Mouse (Mus musculus) gastrocnemius, postnatal 14 days (tissue): ENCODE results near the gene Sptbn4. TPM values are rescaled to one million over a fixed set of nuclear protein-coding genes. Genes with fewer than 3 reads are reported as not detected.

Experiments
- DNase-seq: peaks from one replicate; pipeline ENCODE4 v3.0.0; 2021; ENCODE audit warnings: mixed read lengths
- intact Hi-C: fragments of 180-260 bp; cut with DNase I; formaldehyde crosslinking; loops from one replicate; pipeline ENCODE4 v1.15.1; 2025; ENCODE audit warnings: low total_unique reads
- total RNA-seq, 2 experiments: library from RNA; stranded (reverse); gene quantifications; 2 replicates each; pipeline ENCODE4 v1.2.3; 2021

Gene Sptbn4
- total RNA-seq, 2 experiments from 2014 or later, result 0.04 to 0.06 TPM

GRCm38 (mm10) chr7:27361283-27361946 lies 86.1 kb downstream of the Sptbn4 start:
- peak; percentile 99 for DNase-seq
- intact Hi-C loops, result no loop called here

DNA sequence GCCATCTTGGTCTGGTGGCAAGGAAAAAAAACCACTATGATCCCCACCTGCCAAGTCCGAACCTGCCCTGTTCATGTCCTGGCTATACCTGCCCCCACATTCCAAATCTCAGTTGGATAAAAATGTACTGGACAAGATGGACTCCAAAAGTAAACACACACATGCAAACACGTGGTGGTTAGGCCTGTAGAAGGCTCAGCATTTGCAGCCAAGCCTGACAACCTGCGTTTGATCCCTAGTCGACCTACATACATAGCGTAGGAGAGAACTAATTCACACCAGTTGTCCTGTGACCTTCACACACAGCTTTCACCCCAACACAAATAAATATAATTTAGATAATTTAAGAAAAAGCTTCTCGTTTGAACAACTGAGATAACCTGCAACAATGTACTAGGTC lies 86.7 kb downstream of the Sptbn4 start:
- DNase-seq, result no peak
- intact Hi-C loops, result no loop called here

DNA sequence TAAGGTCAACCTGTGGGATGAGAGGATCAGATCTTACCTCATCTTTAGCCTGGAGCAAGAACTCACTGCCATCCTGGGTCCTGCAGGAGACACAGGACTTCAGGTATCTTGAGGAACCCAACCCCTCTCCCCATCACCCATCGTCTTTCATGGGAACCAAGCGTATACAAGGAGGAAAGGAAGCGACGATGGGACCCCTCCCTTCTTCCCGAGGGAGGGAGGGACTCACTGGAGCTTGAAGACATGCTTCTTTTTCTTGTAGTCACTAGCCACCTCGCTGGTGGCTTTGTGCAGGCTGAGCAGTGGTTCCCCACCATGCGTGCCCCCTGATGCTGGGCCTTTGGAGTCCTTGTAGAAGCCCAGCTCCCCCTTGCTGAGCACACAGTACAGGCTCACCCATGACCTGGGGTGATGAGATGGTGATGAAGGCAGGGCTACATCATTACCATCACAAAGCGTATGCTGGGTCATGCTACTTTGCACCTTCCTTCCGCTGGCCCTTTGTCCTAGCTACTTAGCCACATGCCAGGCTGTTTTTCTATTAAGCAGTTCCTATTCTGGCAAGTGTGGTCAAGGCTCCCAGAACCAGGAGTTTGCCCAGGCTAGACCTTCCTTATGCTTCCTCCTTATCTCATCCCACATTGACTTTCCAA lies 87.7 kb downstream of the Sptbn4 start:
- no peak for DNase-seq
- intact Hi-C loops, result no loop called here

DNA sequence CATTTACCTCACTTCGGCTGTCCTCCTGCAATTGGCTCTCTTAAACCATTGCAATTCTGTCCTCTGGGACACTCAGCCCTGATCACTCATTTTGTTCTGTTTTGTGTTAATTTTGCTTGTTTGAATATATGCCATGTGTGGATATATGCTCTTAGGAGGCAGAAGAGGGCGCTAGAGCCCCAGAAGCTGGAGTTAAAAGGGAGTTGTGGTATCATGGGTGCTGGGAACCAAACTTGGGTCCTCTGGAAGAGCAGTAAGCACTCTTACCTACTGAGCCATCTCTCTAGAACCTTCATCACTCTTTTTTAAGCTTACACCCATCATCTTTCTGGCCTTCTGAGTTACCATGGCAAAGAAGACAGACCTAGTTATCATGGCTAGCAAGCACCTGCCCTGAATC lies 88.3 kb downstream of the Sptbn4 start:
- intact Hi-C loops, result no loop called here
- DNase-seq, result no peak

DNA sequence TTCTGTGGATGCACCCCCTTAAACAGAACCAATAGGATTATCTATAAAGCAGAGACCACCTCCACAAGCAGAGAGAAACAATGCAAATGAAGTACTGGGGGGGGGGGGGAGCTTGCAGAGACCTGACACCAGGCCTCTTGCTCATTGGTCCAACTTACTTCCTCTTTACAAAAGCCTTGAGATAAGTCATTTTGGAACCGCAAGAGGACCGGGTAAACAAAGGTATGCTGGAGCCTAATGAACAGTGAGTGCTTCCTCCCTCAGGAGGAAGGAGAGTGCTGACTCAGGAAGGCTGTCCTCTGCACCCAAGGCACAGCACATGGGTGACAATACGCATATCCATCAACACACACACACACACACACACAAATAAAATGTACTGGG lies 89.9 kb downstream of the Sptbn4 start:
- intact Hi-C loops, result no loop called here
- no peak for DNase-seq

DNA sequence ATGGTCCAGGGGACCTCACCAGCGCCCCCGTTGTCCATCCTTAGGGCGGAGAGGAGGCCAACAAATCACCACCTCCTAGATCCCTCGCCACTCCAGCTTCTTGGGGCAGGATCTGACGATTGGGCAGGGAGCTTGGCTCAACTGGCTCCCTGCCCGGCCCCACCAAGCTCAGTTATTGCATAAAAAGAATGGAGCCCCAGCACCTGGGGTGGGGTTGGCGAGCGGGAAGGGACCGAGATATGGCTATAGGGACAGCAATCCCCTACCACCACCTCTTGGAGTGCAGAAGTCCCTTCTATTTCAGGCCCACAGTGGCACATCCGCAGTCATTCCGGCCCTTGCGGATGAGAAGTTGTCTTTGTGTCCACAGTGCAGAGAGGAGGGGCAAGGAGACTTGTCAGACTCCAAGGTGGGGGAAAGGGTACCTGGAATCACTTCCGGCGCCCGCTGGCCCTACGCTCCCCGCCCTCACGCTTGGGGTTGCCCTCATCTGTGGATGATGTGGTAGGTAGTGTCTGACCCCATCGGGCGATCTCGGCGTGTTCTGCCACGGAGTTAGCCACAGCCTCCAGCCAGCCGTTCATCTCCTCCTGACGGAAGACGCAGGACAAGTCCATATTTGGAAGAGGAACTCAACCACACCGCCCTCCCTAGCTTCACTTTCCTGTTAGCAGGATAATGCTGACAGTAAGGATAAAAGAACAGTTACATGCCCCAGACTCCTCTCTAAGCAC lies 90.5 kb downstream of the Sptbn4 start, which contains the start of gene Gm20479:
Gm20479 (minus strand) TSS at position 559 of the 734 bp plus-strand sequence.
- intact Hi-C loops, result no loop called here
- no peak for DNase-seq

- no peak for DNase-seq
Observed at GRCm38 (mm10) chr7:27356248-27356647, 91.2 kb downstream of the Sptbn4 start.

GRCm38 (mm10) chr7:27355745-27356240 lies 91.7 kb downstream of the Sptbn4 start, which contains the start of gene Shkbp1:
TSS of gene Shkbp1 (minus strand) at chr7:27356019.
- intact Hi-C loops, result no loop called here
- peak; percentile 85 for DNase-seq

More at GRCm38 (mm10) chr7:27356248-27356647, 91.2 kb downstream of the Sptbn4 start:
- intact Hi-C loops, result no loop called here

DNA sequence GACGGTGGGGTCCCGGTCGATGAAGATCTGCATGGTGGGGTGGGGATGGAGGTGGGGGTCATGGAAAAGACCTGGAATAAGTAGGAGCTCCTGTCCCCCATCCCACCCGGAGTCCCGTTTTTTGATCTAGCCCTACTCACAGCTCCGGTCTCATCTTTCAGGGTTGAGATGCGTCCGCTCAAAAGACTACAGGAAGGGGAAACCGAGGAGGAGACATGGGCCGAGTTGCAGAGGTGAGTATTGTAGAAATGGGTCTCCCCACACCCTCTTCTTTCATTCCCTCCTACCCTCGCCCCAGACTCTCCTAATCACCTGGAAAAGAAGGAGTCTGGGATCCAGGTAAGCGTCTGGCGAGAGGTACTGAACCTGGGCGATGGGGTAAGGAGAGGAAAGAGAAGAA lies 92.2 kb downstream of the Sptbn4 start:
- intact Hi-C loops, result no loop called here
- no peak for DNase-seq

DNA sequence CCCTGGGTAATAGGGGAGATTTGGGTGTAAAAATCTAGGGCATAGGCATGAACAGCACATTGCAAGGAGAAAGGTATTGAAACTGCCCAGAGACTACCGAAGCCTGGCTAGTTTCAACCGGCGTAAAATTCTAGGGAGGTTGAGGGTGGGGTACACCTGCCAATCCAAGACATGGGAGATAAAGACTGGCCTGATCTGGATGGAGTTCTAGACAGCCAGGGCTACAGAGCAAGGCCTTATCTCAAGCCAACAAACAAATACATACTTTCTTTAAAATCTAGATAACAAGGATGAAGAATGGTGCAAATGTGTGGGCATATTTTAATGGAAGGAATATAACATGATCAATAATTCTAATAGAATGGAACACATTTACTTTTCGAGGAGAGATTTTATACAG lies 92.7 kb downstream of the Sptbn4 start:
- intact Hi-C loops, result no loop called here
- no peak for DNase-seq

- intact Hi-C loops, result no loop called here
- no peak for DNase-seq
Observed at GRCm38 (mm10) chr7:27354144-27354543, 93.3 kb downstream of the Sptbn4 start.

- intact Hi-C loops, result no loop called here
- DNase-seq, result no peak
Observed at GRCm38 (mm10) chr7:27345444-27345843, 102.0 kb downstream of the Sptbn4 start.

GRCm38 (mm10) chr7:27342595-27342994 lies 104.9 kb downstream of the Sptbn4 start:
- intact Hi-C loops, result loop anchor here (5.0 kb wide), 1 partner anchor 40 kb away; no protein-coding TSS in a partner anchor
- no peak for DNase-seq

GRCm38 (mm10) chr7:27339519-27339918 lies 108.0 kb downstream of the Sptbn4 start:
- no peak for DNase-seq
- intact Hi-C loops, result loop anchor here (5.0 kb wide), 1 partner anchor 188 kb away; no protein-coding TSS in a partner anchor

GRCm38 (mm10) chr7:27339114-27339513 lies 108.4 kb downstream of the Sptbn4 start:
- DNase-seq, result no peak
- intact Hi-C loops, result loop anchor here (5.0 kb wide), 1 partner anchor 188 kb away; no protein-coding TSS in a partner anchor

DNA sequence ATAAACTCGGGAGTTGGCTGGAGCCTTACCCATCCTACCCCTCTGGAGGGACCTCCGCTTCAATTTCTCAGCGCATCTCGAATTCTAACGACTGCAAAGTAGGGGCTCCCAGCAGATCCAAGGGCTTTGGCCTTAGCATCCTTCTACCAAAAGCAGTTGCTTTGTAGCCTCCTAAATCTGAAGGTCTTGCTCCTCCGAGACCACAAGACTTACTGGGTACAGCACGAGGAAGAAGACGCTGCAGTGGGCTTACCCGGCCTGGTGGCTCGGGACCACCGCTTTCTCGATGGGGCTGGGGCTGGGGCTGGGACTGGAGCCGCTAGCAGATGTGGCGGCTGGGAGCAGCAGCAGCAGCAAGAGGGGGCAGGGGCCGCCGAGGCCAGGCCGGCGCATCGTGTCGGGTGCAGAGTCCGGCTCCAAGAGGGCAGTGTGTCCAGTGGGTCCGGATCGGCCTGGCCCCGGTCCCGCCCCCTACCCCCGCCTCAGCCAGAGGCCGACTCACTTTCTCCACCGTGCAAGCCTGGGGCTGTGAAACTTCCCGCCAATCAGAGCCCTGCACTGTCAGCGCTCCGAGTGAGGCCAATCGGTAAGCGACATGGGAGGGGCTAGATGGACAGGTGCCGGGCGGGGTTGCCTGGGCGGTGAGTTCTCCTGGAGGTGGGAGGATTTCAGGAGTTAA lies 110.2 kb downstream of the Sptbn4 start, which contains the start of gene Ltbp4:
Ltbp4 (minus strand) TSS at position 518 of the 679 bp plus-strand sequence.
- no peak for DNase-seq
- intact Hi-C loops, result loop anchor here (5.0 kb wide), 1 partner anchor 190 kb away; no protein-coding TSS in a partner anchor

DNA sequence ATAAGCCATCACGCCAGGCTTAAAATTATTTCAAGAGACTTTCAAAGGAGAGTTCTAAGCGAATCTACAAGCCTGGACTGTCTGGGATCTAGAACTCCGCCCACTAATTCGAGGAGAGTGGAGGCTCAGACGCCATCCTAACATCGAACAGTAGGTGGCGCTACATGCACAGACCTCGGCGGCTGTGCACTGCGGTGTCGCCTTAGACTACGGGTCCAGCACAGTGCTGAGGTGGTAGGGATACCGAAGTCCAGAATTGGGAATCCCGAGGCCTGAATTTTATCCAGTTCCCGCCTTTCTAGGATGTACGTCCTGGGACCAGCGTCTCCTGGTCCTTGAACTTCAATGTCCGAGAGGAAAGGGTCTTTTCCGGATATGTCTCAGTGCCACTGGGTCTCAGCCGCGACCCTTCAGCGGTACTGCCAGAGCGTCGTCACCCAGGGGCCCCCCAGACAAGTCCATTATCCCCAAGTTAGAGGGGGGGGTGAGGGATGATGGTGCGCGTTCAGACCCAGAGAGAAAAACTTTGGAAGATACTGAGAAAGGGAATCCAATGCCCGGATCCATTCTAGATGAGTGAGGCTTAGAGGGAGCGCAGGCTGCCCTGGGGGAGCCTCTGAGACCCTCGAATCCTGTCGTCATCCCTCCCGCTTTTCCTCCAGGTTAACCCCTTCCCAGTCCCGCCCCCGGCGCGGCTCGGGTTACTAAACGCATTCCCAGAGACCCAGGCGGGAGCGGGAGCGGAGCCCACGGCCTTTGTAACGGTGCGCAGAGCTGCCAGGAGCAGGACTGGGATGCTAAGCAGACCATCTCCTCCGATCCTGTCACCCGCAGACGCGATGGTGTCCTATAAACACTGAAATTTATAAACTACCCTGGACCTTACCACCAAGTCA lies 111.3 kb downstream of the Sptbn4 start:
- peak; percentile 88 for DNase-seq

DNA sequence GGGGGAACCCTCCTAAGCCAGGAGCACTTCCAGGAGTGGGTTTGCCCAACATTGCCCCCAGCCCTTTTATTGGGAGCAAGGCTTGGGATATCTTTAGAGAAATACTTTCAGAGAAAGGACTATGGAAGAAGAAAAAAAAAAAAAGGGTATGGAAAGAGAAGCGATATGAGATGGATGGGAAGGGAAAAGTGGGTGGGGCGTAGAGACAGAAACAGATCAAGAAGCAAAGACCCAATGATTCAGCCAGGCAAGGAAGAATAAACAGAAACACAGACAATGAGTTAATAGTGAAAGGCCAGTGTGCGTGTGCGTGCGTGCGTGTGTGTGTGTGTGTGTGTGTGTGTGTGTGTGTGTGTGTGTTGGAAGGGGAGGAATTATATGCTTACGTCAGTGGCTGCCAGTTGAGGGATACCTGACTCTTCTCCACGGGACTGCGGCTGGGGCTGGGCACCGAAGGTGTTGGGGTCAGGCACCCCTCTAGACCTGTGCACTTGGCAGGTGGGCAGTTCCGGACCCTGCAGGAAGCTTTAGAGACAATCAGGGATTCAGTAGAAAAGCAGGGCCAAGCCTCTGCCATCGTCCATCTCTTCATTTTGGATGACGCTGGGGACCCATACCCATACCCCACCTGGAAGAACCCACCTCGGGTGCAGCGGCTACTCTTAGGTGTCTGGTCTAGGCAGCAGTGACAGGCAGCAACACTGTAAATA lies 112.3 kb downstream of the Sptbn4 start:
- intact Hi-C loops, result loop anchor here (5.0 kb wide), 1 partner anchor 192 kb away; no protein-coding TSS in a partner anchor
- DNase-seq, result no peak

More for the DNA sequence above, 111.3 kb downstream of the Sptbn4 start:
- intact Hi-C loops, result loop anchor here (5.0 kb wide), 1 partner anchor 191 kb away; no protein-coding TSS in a partner anchor
